ENCODE assay signal across 8 mouse cellular contexts in the genomic region with DNA sequence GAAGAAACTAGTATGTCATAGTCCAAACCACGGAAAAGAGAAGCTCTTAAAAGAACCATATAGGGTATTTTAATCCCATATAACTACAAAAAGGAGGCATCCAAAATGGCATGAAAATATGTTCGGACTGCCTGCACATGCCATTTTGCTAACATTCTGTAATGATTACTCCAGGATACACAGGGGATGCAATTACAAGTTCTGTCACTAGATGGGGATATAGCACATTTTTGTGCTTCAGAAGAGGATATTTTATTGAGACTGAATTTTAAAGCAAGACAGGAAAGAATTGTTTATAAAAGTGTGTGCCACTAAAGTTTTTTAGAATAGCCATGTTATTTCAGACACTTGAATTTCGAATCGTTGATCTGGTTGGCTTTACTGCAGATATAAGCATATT. TPM values are rescaled to one million over a fixed set of nuclear protein-coding genes. Genes with fewer than 3 reads are reported as not detected.
DNase-seq lines count a peak whose midpoint lies in the region; ATAC-seq and TF ChIP-seq lines count a peak whose summit lies in the region.

No protein-coding gene starts in this region.

- no peak overlapping the region for H3K4me3 ChIP-seq in liver, adult 2 months (ENCODE audit: insufficient read depth, low read depth, low read length)
- no peak overlapping the region for H3K4me3 ChIP-seq in liver, postnatal 0 days (ENCODE audit: low read depth, low read length)
- no peak overlapping the region for H3K4me3 ChIP-seq in thymus, adult 2 months (ENCODE audit: control insufficient read depth, insufficient read depth, low read length)

- TF ChIP-seq EP300 in liver, postnatal 0 days (IDR thresholded peaks at IDR 0.05; ENCODE audit: low read depth), result no peak

- no peaks in the 10 kb centered on the region for H3K4me1 ChIP-seq in liver, adult 2 months (ENCODE audit: control insufficient read depth, insufficient read depth, low read length)
- H3K4me1 ChIP-seq in liver, postnatal 0 days (ENCODE audit: insufficient read depth), result no peaks in the 10 kb centered on the region
- no peaks in the 10 kb centered on the region for H3K4me1 ChIP-seq in thymus, adult 2 months (replicated peaks; ENCODE audit: control insufficient read depth, insufficient read depth, low read length)

- peak; percentile 26 for TF ChIP-seq CTCF in liver, adult 2 months (IDR thresholded peaks at IDR 0.05; ENCODE audit: low read depth, low read length)
- peak; percentile 81 for TF ChIP-seq CTCF in liver, postnatal 0 days (IDR thresholded peaks at IDR 0.05; ENCODE audit: low read depth)
- no peak for TF ChIP-seq CTCF in thymus, adult 2 months (IDR thresholded peaks at IDR 0.05; ENCODE audit: borderline replicate concordance, control insufficient read depth, extremely low read depth, insufficient read depth, low read length, poor library complexity)

- no peaks in the 10 kb centered on the region for H3K36me3 ChIP-seq in liver, adult 2 months (ENCODE audit: control insufficient read depth, insufficient read depth, low read length)
- H3K36me3 ChIP-seq in liver, postnatal 0 days (replicated peaks; ENCODE audit: insufficient read depth, low read length), result no peaks in the 10 kb centered on the region
- H3K36me3 ChIP-seq in thymus, adult 2 months (ENCODE audit: control insufficient read depth, insufficient read depth, low read length), result no peaks in the 10 kb centered on the region

- H3K9me3 ChIP-seq in liver, postnatal 0 days (ENCODE audit: low read length), result no peaks in the 10 kb centered on the region

- H3K27me3 ChIP-seq in liver, adult 2 months (ENCODE audit: control insufficient read depth, insufficient read depth, low read length), result no peaks in the 10 kb centered on the region
- H3K27me3 ChIP-seq in liver, postnatal 0 days (ENCODE audit: insufficient read depth, low read length), result no peaks in the 10 kb centered on the region
- no peaks in the 10 kb centered on the region for H3K27me3 ChIP-seq in thymus, adult 2 months (ENCODE audit: control insufficient read depth, insufficient read depth, low read length)

- DNase-seq in cerebellum, postnatal 10 days, result peak; percentile 27 to 71
- no peak for DNase-seq in cerebellum, postnatal 25 days
- peak; percentile 54 for DNase-seq in liver, adult 2 months (ENCODE audit: extremely low read depth, low read depth, low spot score)
- DNase-seq in liver, result no peak
- no peak for DNase-seq in liver, postnatal 0 days
- peak; percentile 47 for DNase-seq in yolk sac, embryonic 10.5 days (ENCODE audit: low spot score)
- no peak for DNase-seq in thymus, adult 2 months

- no peaks in the 10 kb centered on the region for H3K79me2 ChIP-seq in liver, adult 2 months (ENCODE audit: control insufficient read depth, insufficient read depth, low read length)

- no peak overlapping the region for H3K9ac ChIP-seq in liver, adult 2 months (ENCODE audit: low read depth, low read length)
- no peak overlapping the region for H3K9ac ChIP-seq in liver, postnatal 0 days (replicated peaks)

- no peak overlapping the region for H3K27ac ChIP-seq in liver, adult 2 months (replicated peaks; ENCODE audit: insufficient read depth, low read depth, low read length)
- no peak overlapping the region for H3K27ac ChIP-seq in liver, postnatal 0 days (ENCODE audit: low read depth)
- no peak overlapping the region for H3K27ac ChIP-seq in thymus, adult 2 months (ENCODE audit: control insufficient read depth, insufficient read depth, low read length)

- TF ChIP-seq POLR2A in liver, adult 2 months (IDR thresholded peaks at IDR 0.05; ENCODE audit: extremely low read depth, insufficient read depth, low read length), result no peak
- TF ChIP-seq POLR2A in thymus, adult 2 months (IDR thresholded peaks at IDR 0.05; ENCODE audit: control insufficient read depth, extremely low read depth, insufficient read depth, low read length, poor library complexity), result no peak

- no peak overlapping the region for H3K4me2 ChIP-seq in liver, postnatal 0 days (ENCODE audit: low read depth, low read length)

- peak; percentile 92 for ATAC-seq in common myeloid progenitor, adult 5-6 weeks (replicated peaks; ENCODE audit: low read depth, poor library complexity, severe bottlenecking)
- no peak for ATAC-seq in liver, postnatal 0 days

- WGBS in liver, adult 2 months, result 1% methylated on average over 4 of the region's 4 CpGs
- 5% methylated on average over 4 of the region's 4 CpGs for WGBS in liver, postnatal 0 days (ENCODE audit: insufficient replicate concordance)
- WGBS in thymus, adult 2 months, result 10% methylated on average over 4 of the region's 4 CpGs

RNA-seq across cellular contexts. Expression of a gene that starts 9.1 kb away (rescaled TPM):
- 73.6 and 78.8 TPM in 2 replicates for total RNA-seq in liver, adult 2 months (2014; rRNA removed)
- polyA plus RNA-seq in liver, adult 2 months (2012; rRNA removed), result 3.8 and 4.9 TPM in 2 replicates
- total RNA-seq in common myeloid progenitor, adult 5-6 weeks (2017), result 170 and 232 TPM in 2 replicates
- polyA plus RNA-seq in liver, postnatal 0 days (2015; fragmentation: Nextera tagmentation; extraction: Ambion mirVana), result 247 and 263 TPM in 2 replicates
- 7.0 and 12.4 TPM in 2 replicates for polyA plus RNA-seq in thymus, adult 2 months (2012; rRNA removed)

RNA-seq across cellular contexts. Expression of a gene that starts 33.3 kb away (rescaled TPM):
- total RNA-seq in liver, adult 2 months (2014; rRNA removed), result 0.46 and 0.47 TPM in 2 replicates
- 0.02 and 0.09 TPM in 2 replicates for polyA plus RNA-seq in liver, adult 2 months (2012; rRNA removed)
- total RNA-seq in common myeloid progenitor, adult 5-6 weeks (2017), result 4.2 and 6.0 TPM in 2 replicates
- 1.3 and 1.4 TPM in 2 replicates for polyA plus RNA-seq in liver, postnatal 0 days (2015; fragmentation: Nextera tagmentation; extraction: Ambion mirVana)
- polyA plus RNA-seq in thymus, adult 2 months (2012; rRNA removed), result 1.7 and 1.9 TPM in 2 replicates

Comparison
In these comparisons a context has a peak if more than half of its experiments do, and no peak if none do; other contexts are left out.
1. DNase-seq: peak in cerebellum, postnatal 10 days (2 of 2), liver, adult 2 months (single experiment) and yolk sac, embryonic 10.5 days (single experiment); none in cerebellum, postnatal 25 days (0 of 2), liver (single experiment), liver, postnatal 0 days (single experiment) and thymus, adult 2 months (single experiment).
2. RNA of a gene that starts 9.1 kb away (polyA plus RNA-seq): 247 to 263 TPM in liver, postnatal 0 days; 7.0 to 12.4 TPM in thymus, adult 2 months and 3.8 to 4.9 TPM in liver, adult 2 months; every median in the first group is over 10 times any median in the second.